Mouse (Mus musculus): ENCODE data around the gene Hist1h1t. TPM values are rescaled to one million over a fixed set of nuclear protein-coding genes. Genes with fewer than 3 reads are reported as not detected.
A peak's percentile ranks its signal among the peaks of the same experiment; 100 is the strongest.

Gene Hist1h1t
- total RNA-seq, 2 experiments from 2014 or later = not detected

- no peak for TF ChIP-seq CTCF (conservative IDR thresholded peaks at IDR 0.05)
- Histone ChIP-seq H3K27ac (no peak overlapping the region; the same call in 1 of the 2 replicates), H3K4me3 (no peak overlapping the region)
- no peak for DNase-seq (ENCODE audit: low spot score in 2 of 2)
Observed at GRCm38 (mm10) chr13:23729192-23729525, 33.5 kb downstream of the Hist1h1t start.

DNA sequence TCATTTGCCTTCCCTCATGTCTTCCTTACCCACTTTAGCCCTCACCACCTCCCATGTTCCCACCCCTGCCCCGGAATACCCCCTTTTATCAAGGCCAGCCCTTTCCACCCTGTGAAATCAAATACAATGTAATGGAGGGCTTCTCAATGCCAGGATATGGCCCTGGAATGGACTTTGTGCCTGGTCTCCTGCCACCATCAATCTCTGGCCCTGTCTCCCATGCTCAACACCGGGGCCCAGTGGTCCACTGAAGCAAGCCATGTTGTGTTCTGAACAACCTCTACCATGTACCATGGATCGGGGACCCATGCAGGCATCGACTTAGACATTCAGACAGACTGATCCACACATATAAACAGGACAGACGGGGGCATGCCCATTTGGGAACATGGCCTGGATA is 34.1 kb downstream of the Hist1h1t start:
- no peak overlapping the region for H3K27ac ChIP-seq
- DNase-seq (ENCODE audit: low spot score in 2 of 2) = no peak
- TF ChIP-seq CTCF (conservative IDR thresholded peaks at IDR 0.05) = no peak
- no peak overlapping the region for H3K4me3 ChIP-seq

DNA sequence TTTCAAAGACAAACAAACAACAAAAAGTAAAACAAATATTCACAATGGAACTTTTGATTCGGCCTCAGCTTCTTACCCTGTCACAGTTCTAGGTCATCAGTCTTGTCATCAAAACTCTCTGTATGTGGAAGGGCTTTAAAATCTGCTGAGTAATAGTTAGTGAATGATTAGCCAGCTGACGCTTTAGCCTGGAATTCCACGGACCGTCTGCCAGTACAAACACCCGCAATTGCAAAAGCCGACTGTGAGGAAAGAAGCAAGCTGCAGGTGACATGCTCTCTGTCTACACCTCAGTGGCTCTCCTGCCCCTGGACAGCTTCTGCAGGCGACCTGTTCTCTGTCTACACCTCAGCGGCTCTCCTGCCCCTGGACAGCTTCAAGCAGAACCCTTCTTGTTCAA is 34.9 kb downstream of the Hist1h1t start:
- no peak for DNase-seq (ENCODE audit: low spot score in 2 of 2)
- Histone ChIP-seq H3K4me3 (no peak overlapping the region), H3K27ac (no peak overlapping the region)
- TF ChIP-seq CTCF (conservative IDR thresholded peaks at IDR 0.05) = no peak

DNA sequence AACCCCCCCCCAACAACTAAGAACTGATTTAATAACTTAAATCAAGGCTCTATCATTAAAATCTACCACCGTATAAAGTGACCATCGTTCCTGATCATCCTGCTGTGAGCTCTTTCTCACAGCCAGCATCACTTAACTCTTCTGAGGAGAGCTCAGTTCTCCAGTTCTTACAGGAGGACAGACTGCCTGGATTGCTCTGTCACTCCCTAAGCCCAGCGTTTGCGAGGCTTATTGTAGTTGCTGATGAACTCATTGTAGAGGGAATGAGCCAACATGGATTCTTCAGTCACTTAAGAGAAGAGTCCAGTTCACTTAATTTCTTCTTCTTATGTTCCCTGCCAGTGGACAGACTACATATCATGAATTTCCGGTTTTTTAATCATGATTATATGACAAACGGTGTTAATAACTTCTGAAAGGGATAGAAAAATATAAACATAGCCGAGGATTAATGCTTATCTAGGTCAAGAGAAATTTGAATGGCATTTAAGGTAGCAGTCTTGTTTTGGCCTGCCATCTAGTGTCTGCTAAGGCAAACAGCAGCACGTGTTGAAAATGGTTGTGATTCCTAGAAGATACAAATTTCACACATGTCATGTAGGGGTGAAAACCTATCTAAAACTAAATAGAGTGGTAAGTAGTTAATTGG is 36.7 kb downstream of the Hist1h1t start:
- no peak overlapping the region for H3K27ac ChIP-seq
- peak; percentile 92 for TF ChIP-seq CTCF (conservative IDR thresholded peaks at IDR 0.05)
- no peak for DNase-seq (ENCODE audit: low spot score in 2 of 2)
- no peak overlapping the region for H3K4me3 ChIP-seq

- H3K4me3 ChIP-seq = no peak overlapping the region
- DNase-seq (ENCODE audit: low spot score in 2 of 2) = no peak
- no peak for TF ChIP-seq CTCF (conservative IDR thresholded peaks at IDR 0.05)
- H3K27ac ChIP-seq = no peak overlapping the region
Observed at GRCm38 (mm10) chr13:23737091-23737490, 41.5 kb downstream of the Hist1h1t start.

- TF ChIP-seq CTCF (conservative IDR thresholded peaks at IDR 0.05) = no peak
- no peak for DNase-seq (ENCODE audit: low spot score in 2 of 2)
- peak overlapping the region; percentile 95 for H3K27ac ChIP-seq
- H3K4me3 ChIP-seq = peak overlapping the region; percentile 87
Observed at GRCm38 (mm10) chr13:23738041-23738440, 42.4 kb downstream of the Hist1h1t start.

DNA sequence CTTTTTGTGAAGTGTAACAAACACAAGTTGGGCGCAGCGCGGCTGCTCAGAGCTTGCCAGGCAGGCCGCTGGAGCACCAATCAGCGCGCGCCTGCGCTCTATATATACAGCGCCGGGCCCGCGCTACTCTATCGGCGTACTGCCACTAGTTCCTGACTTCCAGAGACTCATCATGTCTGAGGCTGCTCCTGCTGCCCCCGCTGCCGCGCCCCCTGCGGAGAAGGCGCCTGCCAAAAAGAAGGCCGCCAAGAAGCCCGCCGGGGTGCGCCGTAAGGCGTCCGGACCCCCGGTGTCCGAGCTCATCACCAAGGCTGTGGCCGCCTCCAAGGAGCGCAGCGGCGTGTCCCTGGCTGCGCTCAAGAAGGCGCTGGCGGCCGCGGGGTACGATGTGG is 43.1 kb downstream of the Hist1h1t start, which contains the start of gene Hist1h1c:
TSS of gene Hist1h1c (plus strand) at position 132 of the 392 bp plus-strand sequence.
- Histone ChIP-seq H3K4me3 (peak within 1 kb of the TSS; percentile 87), H3K27ac (peak within 1 kb of the TSS; percentile 95)
- no peak for TF ChIP-seq CTCF (conservative IDR thresholded peaks at IDR 0.05)
- DNase-seq (ENCODE audit: low spot score in 2 of 2) = peak; percentile 80 to 84

DNA sequence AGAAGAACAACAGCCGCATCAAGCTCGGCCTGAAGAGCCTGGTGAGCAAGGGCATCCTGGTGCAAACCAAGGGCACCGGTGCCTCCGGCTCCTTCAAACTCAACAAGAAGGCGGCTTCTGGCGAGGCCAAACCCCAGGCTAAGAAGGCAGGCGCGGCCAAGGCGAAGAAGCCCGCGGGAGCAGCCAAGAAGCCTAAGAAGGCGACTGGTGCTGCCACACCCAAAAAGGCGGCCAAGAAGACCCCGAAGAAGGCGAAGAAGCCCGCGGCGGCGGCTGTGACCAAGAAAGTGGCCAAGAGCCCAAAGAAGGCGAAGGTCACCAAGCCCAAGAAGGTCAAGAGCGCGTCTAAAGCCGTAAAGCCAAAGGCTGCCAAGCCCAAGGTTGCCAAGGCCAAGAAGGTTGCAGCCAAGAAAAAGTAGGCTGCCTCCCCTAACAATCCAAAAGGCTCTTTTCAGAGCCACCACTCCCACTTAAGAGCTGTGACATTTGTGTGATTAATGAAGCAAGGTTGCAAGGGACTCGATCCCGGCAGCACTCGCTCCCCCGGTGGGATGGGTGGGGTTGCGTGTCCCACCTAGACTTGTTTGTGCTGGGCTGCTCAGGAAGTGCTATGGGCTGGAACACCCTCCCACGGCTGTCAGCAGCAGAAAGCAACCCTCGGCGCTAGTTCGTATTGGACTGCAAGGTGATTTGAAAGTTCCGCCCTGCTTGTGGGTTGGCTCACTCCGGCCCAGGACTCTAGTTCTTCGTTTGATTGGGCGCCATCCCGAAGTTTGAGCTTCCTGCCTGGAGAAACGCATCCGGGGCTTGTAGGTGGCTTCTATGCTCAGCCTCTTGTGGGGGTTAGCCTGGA is 43.7 kb downstream of the Hist1h1t start:
- Histone ChIP-seq H3K4me3 (peak overlapping the region; percentile 87), H3K27ac (peak overlapping the region; percentile 95)
- peak; percentile 90 to 98 for DNase-seq (ENCODE audit: low spot score in 2 of 2)
- TF ChIP-seq CTCF (conservative IDR thresholded peaks at IDR 0.05) = no peak

GRCm38 (mm10) chr13:23739922-23740252 is 44.3 kb downstream of the Hist1h1t start:
- TF ChIP-seq CTCF (conservative IDR thresholded peaks at IDR 0.05) = no peak

DNA sequence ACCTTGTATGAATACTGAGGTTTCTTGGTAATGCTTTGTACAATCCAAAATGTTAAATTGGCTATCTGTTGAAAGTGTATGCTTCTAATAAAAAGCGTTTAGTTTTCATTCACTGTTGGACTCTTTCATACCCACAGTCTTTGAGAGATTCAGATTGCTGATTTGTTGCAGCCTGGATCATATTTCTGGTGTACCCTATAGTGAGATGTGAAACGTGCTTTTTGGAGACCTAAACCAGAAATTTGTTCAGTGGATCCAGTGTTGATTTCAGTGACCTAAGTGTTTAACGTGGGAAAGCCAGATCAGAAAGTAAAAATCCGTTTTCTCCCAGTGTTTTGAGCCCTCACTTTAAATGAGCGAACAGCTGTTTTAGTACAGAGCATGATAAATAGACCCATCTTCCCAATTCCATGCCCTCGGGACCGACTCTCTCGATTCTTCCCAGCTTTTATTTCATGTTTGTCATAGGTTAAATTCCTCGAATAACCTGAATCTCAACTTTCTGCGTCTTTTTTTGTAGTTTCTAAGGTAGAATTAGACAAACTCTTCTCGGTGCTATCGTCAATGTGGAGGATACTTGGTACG is 44.7 kb downstream of the Hist1h1t start:
- DNase-seq (ENCODE audit: low spot score in 2 of 2) = no peak
- Histone ChIP-seq H3K27ac (peak overlapping the region; percentile 95), H3K4me3 (peak overlapping the region; percentile 87)
- TF ChIP-seq CTCF (conservative IDR thresholded peaks at IDR 0.05) = no peak

More at GRCm38 (mm10) chr13:23739922-23740252, 44.3 kb downstream of the Hist1h1t start:
- H3K4me3 ChIP-seq = peak overlapping the region; percentile 87
- no peak for DNase-seq (ENCODE audit: low spot score in 2 of 2)
- peak overlapping the region; percentile 95 for H3K27ac ChIP-seq

GRCm38 (mm10) chr13:23740910-23741309 is 45.3 kb downstream of the Hist1h1t start:
- TF ChIP-seq CTCF (conservative IDR thresholded peaks at IDR 0.05) = no peak
- no peak overlapping the region; the same call in 1 of the 2 replicates for H3K4me3 ChIP-seq
- DNase-seq (ENCODE audit: low spot score in 2 of 2) = no peak
- no peak overlapping the region for H3K27ac ChIP-seq

DNA sequence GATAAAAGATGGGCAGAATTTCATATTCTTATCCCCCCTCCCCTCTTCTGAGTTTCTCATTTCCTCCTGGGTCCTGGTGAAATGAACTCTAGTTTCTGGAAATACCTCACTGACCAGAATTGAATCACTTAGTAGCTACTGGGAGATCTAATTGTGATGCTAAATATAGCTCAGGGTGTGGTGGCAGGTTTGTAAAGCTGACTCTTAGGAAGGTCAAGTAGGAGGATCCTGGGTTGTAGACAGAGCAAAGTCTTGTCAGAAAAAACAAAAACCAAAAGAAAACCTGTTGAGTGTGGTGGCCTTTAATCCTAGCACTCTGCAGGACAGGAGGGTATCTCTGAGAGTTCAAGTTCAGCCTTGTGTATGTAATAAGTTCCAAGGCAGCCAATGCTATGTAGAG is 46.4 kb downstream of the Hist1h1t start:
- TF ChIP-seq CTCF (conservative IDR thresholded peaks at IDR 0.05) = no peak
- Histone ChIP-seq H3K4me3 (no peak overlapping the region), H3K27ac (no peak overlapping the region)
- DNase-seq (ENCODE audit: low spot score in 2 of 2) = no peak

- no peak overlapping the region for H3K27ac ChIP-seq
- no peak for DNase-seq (ENCODE audit: low spot score in 2 of 2)
Observed at GRCm38 (mm10) chr13:23743215-23743614, 47.6 kb downstream of the Hist1h1t start.

More at GRCm38 (mm10) chr13:23743215-23743614, 47.6 kb downstream of the Hist1h1t start:
- H3K4me3 ChIP-seq = no peak overlapping the region
- no peak for TF ChIP-seq CTCF (conservative IDR thresholded peaks at IDR 0.05)

Measured in layer of hippocampus, adult 2 months (tissue).